Mouse (Mus musculus) cortical plate, adult 2 months (tissue): ENCODE measurements at regions not wholly inside any gene's neighbourhood (a gene's known extent, or its start where the extent isn't known, plus 50 kb on each side); places are given as distances from the start of the nearest gene placed in this dataset.

ENCODE experiments used
- H3K27ac ChIP-seq: fragments of 200-500 bp; 2 replicates; pipeline ENCODE4 v1.5.1; 2012; ENCODE audit warnings: low read length, control low read depth, inconsistent platforms; ENCODE audit not compliant: insufficient read depth
- H3K4me1 ChIP-seq: fragments of 200-500 bp; 2 replicates; pipeline ENCODE4 v1.6.1; 2011; ENCODE audit warnings: low read length; ENCODE audit not compliant: control insufficient read depth, insufficient read depth
- H3K4me3 ChIP-seq: fragments of 200-500 bp; 2 replicates; pipeline ENCODE4 v1.5.1; 2011; ENCODE audit warnings: mild to moderate bottlenecking, low read length, control low read depth; ENCODE audit not compliant: insufficient read depth
- CTCF ChIP-seq: fragments of 200-500 bp; IDR thresholded peaks from 2 replicates; pipeline ENCODE4 v1.5.1; 2011; ENCODE audit warnings: mild to moderate bottlenecking, control low read depth, low read length; ENCODE audit not compliant: insufficient read depth; ENCODE audit errors: extremely low read depth
- POLR2A ChIP-seq: fragments of 200-500 bp; IDR thresholded peaks from 2 replicates; pipeline ENCODE4 v1.6.1; 2011; ENCODE audit warnings: mild to moderate bottlenecking, low read length, control low read depth; ENCODE audit not compliant: insufficient read depth; ENCODE audit errors: extremely low read depth

- TF ChIP-seq POLR2A (no peak), CTCF (no peak)
- Histone ChIP-seq H3K4me1 (no peaks in the 10 kb centered on the region), H3K4me3 (no peak overlapping the region), H3K27ac (no peak overlapping the region)
Measured at GRCm38 (mm10) chr3:49282679-49283078, 474.4 kb downstream of the Pcdh18 start.

GRCm38 (mm10) chr3:49278356-49278755 lies 478.8 kb downstream of the Pcdh18 start:
- Histone ChIP-seq H3K27ac (no peak overlapping the region), H3K4me3 (no peak overlapping the region)
- TF ChIP-seq POLR2A: no peak
- no peak for TF ChIP-seq CTCF

DNA sequence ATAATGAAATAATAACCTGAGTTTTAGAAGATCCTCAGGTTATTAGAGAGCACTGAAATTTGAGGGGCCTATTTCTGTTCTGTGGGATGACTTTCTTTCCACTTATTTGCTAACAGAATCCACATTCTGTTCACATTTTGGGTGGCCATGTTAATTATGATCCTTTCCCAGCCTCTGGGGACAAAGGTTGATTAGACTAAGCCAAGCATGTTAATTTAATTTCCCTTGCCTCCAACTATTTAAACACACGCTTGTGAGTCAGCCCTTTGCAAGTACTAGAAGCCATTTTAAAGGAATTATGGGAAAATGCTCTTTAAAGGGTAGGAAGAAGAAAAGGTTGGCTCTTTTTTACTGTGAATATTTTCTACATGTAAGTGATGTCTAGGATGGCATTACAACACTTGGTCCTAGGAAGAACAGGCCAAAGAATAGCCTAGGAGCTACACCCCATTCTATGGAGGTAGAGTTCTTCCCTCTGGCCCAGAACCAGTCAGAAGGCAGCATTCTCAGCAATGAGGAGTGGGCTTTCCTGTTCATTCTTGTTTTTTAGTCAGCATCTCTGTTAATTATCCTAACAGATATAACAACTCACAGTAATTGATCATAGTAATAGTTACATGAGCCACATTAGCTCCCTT lies 482.7 kb downstream of the Pcdh18 start:
- H3K27ac ChIP-seq: no peak overlapping the region
- H3K4me3 ChIP-seq: no peak overlapping the region
- no peaks in the 10 kb centered on the region for H3K4me1 ChIP-seq
- TF ChIP-seq POLR2A: no peak

More at GRCm38 (mm10) chr3:49278356-49278755, 478.8 kb downstream of the Pcdh18 start:
- no peaks in the 10 kb centered on the region for H3K4me1 ChIP-seq

DNA sequence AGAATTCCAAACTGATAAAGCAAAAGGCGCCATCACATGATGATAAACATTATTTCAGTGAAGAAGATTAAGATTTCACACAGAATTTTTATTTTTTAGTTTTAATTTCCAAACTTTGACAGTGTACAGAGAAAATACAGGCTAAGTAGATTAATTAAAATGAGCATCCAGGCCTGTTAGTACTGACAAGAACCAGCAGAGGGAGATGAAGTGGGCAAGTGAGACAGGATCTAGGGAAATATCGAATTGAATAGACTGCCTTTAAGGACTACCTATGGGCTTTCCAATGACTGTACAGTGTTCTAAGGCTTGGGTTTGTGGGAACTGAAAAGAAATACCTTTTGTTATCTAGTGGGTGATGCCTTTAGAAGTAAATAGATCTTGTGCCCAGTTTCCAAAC lies 491.1 kb downstream of the Pcdh18 start:
- TF ChIP-seq POLR2A: no peak
- peak; percentile 24; the same call in 1 of the 2 replicates for TF ChIP-seq CTCF
- Histone ChIP-seq H3K27ac (no peak overlapping the region), H3K4me1 (no peaks in the 10 kb centered on the region), H3K4me3 (no peak overlapping the region)
